Mouse (Mus musculus) liver, embryonic 14 days (tissue): ENCODE data around the gene Gm3727. TPM values are rescaled to one million over a fixed set of nuclear protein-coding genes. Genes with fewer than 3 reads are reported as not detected.

ENCODE experiments used
- polyA plus RNA-seq: library from polyadenylated mRNA; depleted of rRNA; stranded (reverse); fragments of >200 nt; gene quantifications from 2 replicates; pipeline ENCODE4 v1.2.3, GENCODE M21; 2012; rRNA removed

The Gm3727 gene
- polyA plus RNA-seq: not detected in 2 replicates

DNA sequence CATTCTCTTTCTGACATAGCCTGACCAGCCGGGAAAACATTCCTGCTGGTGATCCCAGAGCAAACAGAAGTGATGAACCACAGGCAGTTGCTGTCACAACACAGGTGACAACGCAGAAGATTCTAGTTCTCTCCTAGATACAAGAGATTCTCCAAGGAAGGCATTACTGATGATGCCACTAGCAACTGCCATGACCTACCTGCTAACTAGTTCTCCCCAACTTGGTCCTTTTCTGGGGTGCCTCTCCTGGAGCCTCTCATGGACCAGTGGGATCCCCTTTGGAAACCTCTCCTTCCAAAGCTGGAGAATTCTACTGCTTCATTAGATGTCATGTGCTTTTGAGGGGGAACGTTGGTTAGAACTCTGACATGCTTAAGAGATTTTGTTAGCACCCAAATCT, at the start of gene Gm3727:
TSS of gene Gm3727 (minus strand) at position 101 of the 400 bp plus-strand sequence.

Other genes with a start within 250 kb of the Gm3727 start
- 0.03 TPM in 2 replicates for gene Gm10406, start 237.3 kb downstream of the Gm3727 start, polyA plus RNA-seq
- gene Gm3685, start 219.7 kb downstream of the Gm3727 start, polyA plus RNA-seq: not detected in 2 replicates
- 0.02 and 0.09 TPM in 2 replicates for gene Gm3696, start 164.1 kb downstream of the Gm3727 start, polyA plus RNA-seq
- gene Gm6676, start 139.3 kb downstream of the Gm3727 start, polyA plus RNA-seq: not detected in 2 replicates
- gene Gm3512, start 90.2 kb downstream of the Gm3727 start, polyA plus RNA-seq: 0.10 and 0.15 TPM in 2 replicates
- gene Gm16434, start 70.2 kb downstream of the Gm3727 start, polyA plus RNA-seq: not detected in 2 replicates
- 0.02 and 0.05 TPM in 2 replicates for gene Gm3739, start 50.3 kb upstream of the Gm3727 start, polyA plus RNA-seq
- gene Gm5797, start 67.7 kb upstream of the Gm3727 start, polyA plus RNA-seq: not detected in 2 replicates
- gene Gm8374, start 100.4 kb upstream of the Gm3727 start, polyA plus RNA-seq: not detected in 2 replicates
- not detected in 2 replicates for gene Gm3755, start 186.2 kb upstream of the Gm3727 start, polyA plus RNA-seq
- 0.03 TPM in 1 of 2 replicates, not detected in the other for gene Gm3752, start 219.0 kb upstream of the Gm3727 start, polyA plus RNA-seq